11 mouse cellular contexts compared by ENCODE assay signal in genomic region chrX:20404068-20404467, GRCm38 (mm10). TPM values are rescaled to one million over a fixed set of nuclear protein-coding genes. Genes with fewer than 3 reads are reported as not detected.
A peak's percentile ranks its signal among the peaks of the same experiment; 100 is the strongest.
DNase-seq lines count a peak whose midpoint lies in the region; ATAC-seq and TF ChIP-seq lines count a peak whose summit lies in the region.
"Had no signal": no experiment of that assay in that cellular context is flagged by ENCODE, and none has a peak within 500 bp of the region (broad histone marks: within the 10 kb centered on the region; RNA-seq: fewer than 3 reads in every experiment).

No protein-coding gene starts in this region.

- H3K4me2 ChIP-seq in hindbrain, embryonic 11.5 days (replicated peaks; ENCODE audit: low read depth, low read length), result no peak overlapping the region
- H3K4me2 ChIP-seq in hindbrain, embryonic 14.5 days (replicated peaks), result no peak overlapping the region
- no peak overlapping the region for H3K4me2 ChIP-seq in stomach, postnatal 0 days (replicated peaks; ENCODE audit: low read depth)
- H3K4me2 ChIP-seq: forebrain, embryonic 15.5 days; heart, embryonic 13.5 days; limb, embryonic 12.5 days had no signal

- no peak for ATAC-seq in hindbrain, embryonic 11.5 days (ENCODE audit: low FRiP score)
- no peak for ATAC-seq in hindbrain, embryonic 14.5 days (ENCODE audit: low FRiP score)
- ATAC-seq in stomach, postnatal 0 days (ENCODE audit: low FRiP score, low TSS enrichment), result no peak
- ATAC-seq: forebrain, embryonic 15.5 days had no signal

- DNase-seq in hindbrain, embryonic 11.5 days (ENCODE audit: low spot score), result peak; percentile 1
- no peak for DNase-seq in hindbrain, embryonic 14.5 days (ENCODE audit: low spot score)
- peak; percentile 5 for DNase-seq in right cerebral cortex, postnatal 4 days
- DNase-seq in right cerebral cortex, adult 18-20 months, result no peak
- peak; percentile 61 for DNase-seq in R1 (ENCODE audit: low read depth, low spot score)
- DNase-seq in stomach, postnatal 0 days (ENCODE audit: low spot score), result no peak
- DNase-seq in ovary, postnatal 36 days (ENCODE audit: low spot score), result no peak
- DNase-seq: cerebellum, postnatal 36 days had no signal

- H3K9ac ChIP-seq in hindbrain, embryonic 11.5 days (ENCODE audit: low read depth, low read length), result no peak overlapping the region
- H3K9ac ChIP-seq in hindbrain, embryonic 14.5 days, result no peak overlapping the region
- H3K9ac ChIP-seq in stomach, postnatal 0 days (ENCODE audit: low read length), result no peak overlapping the region
- H3K9ac ChIP-seq: forebrain, embryonic 15.5 days; heart, embryonic 13.5 days; limb, embryonic 12.5 days had no signal

- H3K27me3 ChIP-seq in hindbrain, embryonic 11.5 days (ENCODE audit: control insufficient read depth, insufficient read depth, low read length), result no peaks in the 10 kb centered on the region
- no peaks in the 10 kb centered on the region for H3K27me3 ChIP-seq in hindbrain, embryonic 14.5 days (ENCODE audit: control insufficient read depth, insufficient read depth, low read length)
- H3K27me3 ChIP-seq in stomach, postnatal 0 days (ENCODE audit: control insufficient read depth, insufficient read depth, low read length), result no peaks in the 10 kb centered on the region
- H3K27me3 ChIP-seq: forebrain, embryonic 15.5 days; heart, embryonic 13.5 days; limb, embryonic 12.5 days had no signal

- H3K4me3 ChIP-seq in hindbrain, embryonic 11.5 days (ENCODE audit: low read depth, low read length), result no peak overlapping the region
- no peak overlapping the region for H3K4me3 ChIP-seq in hindbrain, embryonic 14.5 days (replicated peaks; ENCODE audit: low read length)
- no peak overlapping the region for H3K4me3 ChIP-seq in stomach, postnatal 0 days (ENCODE audit: low read depth, low read length)
- H3K4me3 ChIP-seq: forebrain, embryonic 15.5 days; heart, embryonic 13.5 days; limb, embryonic 12.5 days had no signal

- H3K36me3 ChIP-seq in hindbrain, embryonic 11.5 days (ENCODE audit: control insufficient read depth, insufficient read depth, low read length), result no peaks in the 10 kb centered on the region
- no peaks in the 10 kb centered on the region for H3K36me3 ChIP-seq in hindbrain, embryonic 14.5 days (replicated peaks; ENCODE audit: control insufficient read depth, insufficient read depth)
- H3K36me3 ChIP-seq in stomach, postnatal 0 days (ENCODE audit: control insufficient read depth, insufficient read depth, low read length), result no peaks in the 10 kb centered on the region
- H3K36me3 ChIP-seq: forebrain, embryonic 15.5 days; limb, embryonic 12.5 days had no signal

- H3K9me3 ChIP-seq in hindbrain, embryonic 11.5 days (ENCODE audit: control insufficient read depth, low read length), result no peaks in the 10 kb centered on the region
- H3K9me3 ChIP-seq in hindbrain, embryonic 14.5 days (ENCODE audit: control insufficient read depth, low read length), result no peaks in the 10 kb centered on the region
- H3K9me3 ChIP-seq in stomach, postnatal 0 days (ENCODE audit: control insufficient read depth, low read length), result no peaks in the 10 kb centered on the region
- H3K9me3 ChIP-seq: forebrain, embryonic 15.5 days; heart, embryonic 13.5 days; limb, embryonic 12.5 days had no signal

- WGBS in hindbrain, embryonic 11.5 days, result 87% methylated on average over 4 of the region's 4 CpGs
- 85% methylated on average over 4 of the region's 4 CpGs for WGBS in hindbrain, embryonic 14.5 days
- WGBS in stomach, postnatal 0 days, result 77% methylated on average over 4 of the region's 4 CpGs

- no peak for TF ChIP-seq EP300 in stomach, postnatal 0 days (optimal IDR thresholded peaks at IDR 0.05)

- peak; percentile 68 for TF ChIP-seq CTCF in stomach, postnatal 0 days (IDR thresholded peaks at IDR 0.05; ENCODE audit: low read depth)

- H3K4me1 ChIP-seq in hindbrain, embryonic 11.5 days (replicated peaks; ENCODE audit: control insufficient read depth, insufficient read depth, low read length), result no peaks in the 10 kb centered on the region
- H3K4me1 ChIP-seq in hindbrain, embryonic 14.5 days (replicated peaks; ENCODE audit: control insufficient read depth, insufficient read depth, low read length), result no peaks in the 10 kb centered on the region
- H3K4me1 ChIP-seq in stomach, postnatal 0 days (replicated peaks; ENCODE audit: control insufficient read depth, insufficient read depth), result no peaks in the 10 kb centered on the region
- H3K4me1 ChIP-seq: forebrain, embryonic 15.5 days; heart, embryonic 13.5 days; limb, embryonic 12.5 days had no signal

- no peak overlapping the region for H3K27ac ChIP-seq in hindbrain, embryonic 11.5 days (ENCODE audit: low read depth, low read length)
- H3K27ac ChIP-seq in hindbrain, embryonic 14.5 days, result no peak overlapping the region
- no peak overlapping the region for H3K27ac ChIP-seq in stomach, postnatal 0 days (replicated peaks)
- H3K27ac ChIP-seq: forebrain, embryonic 15.5 days; heart, embryonic 13.5 days; limb, embryonic 12.5 days had no signal

RNA-seq across cellular contexts. Expression of gene Jade3, which starts 21.4 kb away (rescaled TPM):
- 7.2 and 9.1 TPM in 2 replicates for polyA plus RNA-seq in hindbrain, embryonic 11.5 days (2014; fragmentation: Nextera tagmentation; extraction: Ambion mirVana)
- polyA plus RNA-seq in hindbrain, embryonic 14.5 days (2014; fragmentation: Nextera tagmentation; extraction: Ambion mirVana), result 4.8 and 5.7 TPM in 2 replicates
- 3.2 and 3.4 TPM in 2 replicates for polyA plus RNA-seq in stomach, postnatal 0 days (2015; fragmentation: Nextera tagmentation; extraction: Ambion mirVana)

RNA-seq across cellular contexts. Expression of gene Rp2, which starts 39.8 kb away (rescaled TPM):
- polyA plus RNA-seq in hindbrain, embryonic 11.5 days (2014; fragmentation: Nextera tagmentation; extraction: Ambion mirVana), result 22.3 and 23.6 TPM in 2 replicates
- 16.9 and 18.6 TPM in 2 replicates for polyA plus RNA-seq in hindbrain, embryonic 14.5 days (2014; fragmentation: Nextera tagmentation; extraction: Ambion mirVana)
- 10.2 and 10.4 TPM in 2 replicates for polyA plus RNA-seq in stomach, postnatal 0 days (2015; fragmentation: Nextera tagmentation; extraction: Ambion mirVana)

Comparison
In these comparisons a context has a peak if more than half of its experiments do, and no peak if none do; other contexts are left out.
1. DNase-seq: peak in hindbrain, embryonic 11.5 days (single experiment), right cerebral cortex, postnatal 4 days (single experiment) and R1 (single experiment); none in hindbrain, embryonic 14.5 days (single experiment), right cerebral cortex, adult 18-20 months (single experiment), stomach, postnatal 0 days (single experiment) and ovary, postnatal 36 days (single experiment).